Mouse (Mus musculus) lung, postnatal 0 days (tissue): ENCODE results near the gene Sipa1l3. TPM values are rescaled to one million over a fixed set of nuclear protein-coding genes. Genes with fewer than 3 reads are reported as not detected.
A peak's percentile ranks its signal among the peaks of the same experiment; 100 is the strongest.

ENCODE experiments used
- ATAC-seq: fragments of 200-750 bp; cut with Nextera tagmentation; 2 replicates; pipeline ENCODE4 v1.8.0; 2017; ENCODE audit warnings: moderate library complexity
- DNase-seq: peaks from one replicate; pipeline ENCODE4 v3.0.0-alpha.2; 2016; ENCODE audit warnings: low spot score
- H3K27ac ChIP-seq: fragments of 300-500 bp; sonication (generic); 2 replicates; pipeline ENCODE4 v1.5.1; 2014; ENCODE audit warnings: antibody characterized with exemption, mild to moderate bottlenecking, low read length, mixed read lengths
- H3K27me3 ChIP-seq: fragments of 300-500 bp; sonication (generic); replicated peaks from 2 replicates; pipeline ENCODE4 v1.6.1; 2014; ENCODE audit warnings: low read length, mixed read lengths; ENCODE audit not compliant: insufficient read depth
- H3K36me3 ChIP-seq: fragments of 300-500 bp; sonication (generic); 2 replicates; pipeline ENCODE4 v1.6.1; 2014; ENCODE audit warnings: low read length, mixed read lengths; ENCODE audit not compliant: insufficient read depth
- H3K4me1 ChIP-seq: fragments of 300-500 bp; sonication (generic); 2 replicates; pipeline ENCODE4 v1.6.1; 2014; ENCODE audit warnings: antibody characterized with exemption, low read depth, low read length, mixed read lengths; ENCODE audit not compliant: insufficient read depth
- H3K4me2 ChIP-seq: fragments of 300-500 bp; sonication (generic); replicated peaks from 2 replicates; pipeline ENCODE4 v1.6.1; 2014; ENCODE audit warnings: low read depth, mild to moderate bottlenecking, low read length, moderate library complexity, mixed read lengths
- H3K4me3 ChIP-seq: fragments of 300-500 bp; sonication (generic); 2 replicates; pipeline ENCODE4 v1.5.1; 2014; ENCODE audit warnings: low read depth, low read length
- H3K9ac ChIP-seq: fragments of 300-500 bp; sonication (generic); replicated peaks from 2 replicates; pipeline ENCODE4 v1.6.1; 2014; ENCODE audit warnings: low read depth, mild to moderate bottlenecking
- H3K9me3 ChIP-seq: fragments of 300-500 bp; sonication (generic); 2 replicates; pipeline ENCODE4 v1.6.1; 2016; ENCODE audit warnings: low read length, mixed read lengths
- CTCF ChIP-seq: IDR thresholded peaks from 2 replicates; pipeline ENCODE4 v1.5.1; 2016; ENCODE audit warnings: antibody characterized with exemption, mild to moderate bottlenecking
- EP300 ChIP-seq: IDR thresholded peaks from 2 replicates; pipeline ENCODE4 v1.6.1; 2016; ENCODE audit warnings: antibody characterized with exemption, mild to moderate bottlenecking, control low read depth
- WGBS: fragments of 180-500 bp; shearing (Covaris S2); extraction: QIAGEN DNeasy Blood & Tissue Kit; methylation state at CpG from one replicate; pipeline ENCODE4 v1.1.7; 2014; 5-methylcytosine and 5-hydroxymethylcytosine counted together
- polyA plus RNA-seq: library from polyadenylated mRNA; unstranded; fragments of >200 nt; fragmentation: Nextera tagmentation; extraction: Ambion mirVana; gene quantifications from 2 replicates; pipeline ENCODE4 v1.2.1, GENCODE M21; 2015

The Sipa1l3 gene
- polyA plus RNA-seq, 1 experiment from 2014 or later: 18.5 TPM

DNA sequence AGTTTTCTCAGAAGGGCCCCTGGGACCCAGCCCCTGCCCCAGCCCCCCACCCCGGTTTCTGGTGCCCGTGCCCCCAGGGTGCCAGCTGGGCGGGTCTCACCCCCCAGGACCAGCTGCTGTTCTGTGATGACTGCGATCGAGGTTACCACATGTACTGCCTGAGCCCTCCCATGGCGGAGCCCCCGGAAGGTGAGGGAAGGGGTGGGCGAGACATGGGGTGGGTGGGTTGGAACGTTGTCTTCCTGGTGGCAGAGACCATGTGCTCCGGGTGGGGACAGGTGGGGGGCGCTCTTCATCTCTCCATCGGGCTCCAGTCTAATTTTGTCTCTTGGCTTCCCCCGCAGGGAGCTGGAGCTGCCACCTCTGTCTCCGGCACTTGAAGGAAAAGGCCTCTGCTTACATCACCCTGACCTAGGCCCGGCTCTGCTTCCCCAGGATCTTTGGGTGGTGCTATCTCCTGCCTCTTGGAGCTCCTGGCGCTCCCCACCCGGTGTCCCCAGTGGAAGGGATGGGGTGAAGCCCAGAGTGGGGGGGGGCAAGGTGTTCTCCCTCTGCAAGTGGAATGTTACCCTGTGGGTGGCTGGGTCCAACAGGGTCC lies 202.2 kb downstream of the Sipa1l3 start:
- H3K4me2 ChIP-seq: no peak overlapping the region

GRCm38 (mm10) chr7:29314844-29315628 lies 203.4 kb downstream of the Sipa1l3 start:
- WGBS: 63% methylated on average over 12 of the region's 13 CpGs

More for the DNA sequence above, 202.2 kb downstream of the Sipa1l3 start:
- no peaks in the 10 kb centered on the region for H3K9me3 ChIP-seq
- H3K4me3 ChIP-seq: no peak overlapping the region
- no peaks in the 10 kb centered on the region for H3K36me3 ChIP-seq
- whole genome bisulfite sequencing: 53% methylated on average over 17 of the region's 17 CpGs
- no peak for TF ChIP-seq EP300
- no peak; the same call in 1 of the 2 replicates for TF ChIP-seq CTCF
- no peak for ATAC-seq
- no peak overlapping the region for H3K9ac ChIP-seq
- peak; percentile 21 for DNase-seq
- 0 out of 2 replicates have a peak overlapping the region, but pooled peaks have one; percentile 20 for H3K27ac ChIP-seq
- no peaks in the 10 kb centered on the region for H3K27me3 ChIP-seq
- H3K4me1 ChIP-seq: peaks cover 12% of the 10 kb centered on the region; the same call in 1 of the 2 replicates

GRCm38 (mm10) chr7:29313572-29314261 lies 204.7 kb downstream of the Sipa1l3 start:
- ATAC-seq (no peak), DNase-seq (no peak)
- Histone ChIP-seq H3K27ac (no peak overlapping the region), H3K36me3 (no peaks in the 10 kb centered on the region), H3K9ac (no peak overlapping the region), H3K4me1 (peaks cover 18% of the 10 kb centered on the region; the same call in 1 of the 2 replicates), H3K9me3 (no peaks in the 10 kb centered on the region), H3K4me2 (no peak overlapping the region), H3K4me3 (no peak overlapping the region), H3K27me3 (no peaks in the 10 kb centered on the region)
- no peak for TF ChIP-seq CTCF
- no peak for TF ChIP-seq EP300
- 57% methylated on average over 9 of the region's 9 CpGs for WGBS

More at GRCm38 (mm10) chr7:29314844-29315628, 203.4 kb downstream of the Sipa1l3 start:
- no peak overlapping the region for H3K9ac ChIP-seq
- ATAC-seq: peak; percentile 8
- H3K4me1 ChIP-seq: peaks cover 12% of the 10 kb centered on the region; the same call in 1 of the 2 replicates
- H3K27me3 ChIP-seq: no peaks in the 10 kb centered on the region
- no peaks in the 10 kb centered on the region for H3K36me3 ChIP-seq
- no peaks in the 10 kb centered on the region for H3K9me3 ChIP-seq
- no peak overlapping the region for H3K4me2 ChIP-seq
- TF ChIP-seq CTCF: no peak
- peak; percentile 36 for DNase-seq
- H3K4me3 ChIP-seq: no peak overlapping the region
- no peak overlapping the region for H3K27ac ChIP-seq

- H3K27me3 ChIP-seq: peaks cover 4% of the 10 kb centered on the region; the same call in 1 of the 2 replicates
- WGBS: 52% methylated on average over 9 of the region's 9 CpGs
Observed at GRCm38 (mm10) chr7:29313051-29313450, 205.4 kb downstream of the Sipa1l3 start.

DNA sequence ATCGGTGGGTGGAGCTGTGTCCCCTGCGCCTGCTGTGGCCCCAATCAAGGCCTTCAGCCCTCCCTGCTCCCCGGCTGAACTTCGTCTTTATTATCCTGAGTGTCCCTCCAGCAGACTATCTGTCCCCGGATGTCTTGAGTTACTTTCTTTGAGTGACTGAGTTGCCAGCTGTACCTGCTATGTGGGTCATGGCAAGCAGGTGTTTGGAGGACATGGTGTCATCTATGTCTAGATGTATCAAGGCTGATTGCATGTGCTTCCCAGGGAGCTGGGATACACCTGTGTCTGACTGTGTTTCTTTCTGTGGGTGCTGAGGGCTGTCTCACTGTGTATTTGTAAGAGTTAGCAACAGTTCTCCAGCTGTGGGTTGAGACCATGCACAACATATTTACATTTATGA lies 208.7 kb downstream of the Sipa1l3 start:
- no peak for ATAC-seq
- Histone ChIP-seq H3K27ac (no peak overlapping the region), H3K36me3 (no peaks in the 10 kb centered on the region), H3K4me1 (peaks cover 12% of the 10 kb centered on the region; the same call in 1 of the 2 replicates), H3K9ac (peak overlapping the region; percentile 32; the same call in 1 of the 2 replicates), H3K9me3 (no peaks in the 10 kb centered on the region), H3K4me3 (peak overlapping the region; percentile 32), H3K4me2 (peak overlapping the region; percentile 70), H3K27me3 (peaks cover 12% of the 10 kb centered on the region)
- no peak for TF ChIP-seq EP300
- TF ChIP-seq CTCF: no peak
- WGBS: 5% methylated on average over 5 of the region's 5 CpGs
- no peak for DNase-seq

More at GRCm38 (mm10) chr7:29313051-29313450, 205.4 kb downstream of the Sipa1l3 start:
- Histone ChIP-seq H3K36me3 (no peaks in the 10 kb centered on the region), H3K4me1 (peaks cover 13% of the 10 kb centered on the region; the same call in 1 of the 2 replicates), H3K4me2 (no peak overlapping the region), H3K9ac (no peak overlapping the region), H3K4me3 (no peak overlapping the region), H3K27ac (no peak overlapping the region), H3K9me3 (no peaks in the 10 kb centered on the region)
- TF ChIP-seq CTCF (no peak), EP300 (no peak)
- ATAC-seq: no peak
- no peak for DNase-seq

DNA sequence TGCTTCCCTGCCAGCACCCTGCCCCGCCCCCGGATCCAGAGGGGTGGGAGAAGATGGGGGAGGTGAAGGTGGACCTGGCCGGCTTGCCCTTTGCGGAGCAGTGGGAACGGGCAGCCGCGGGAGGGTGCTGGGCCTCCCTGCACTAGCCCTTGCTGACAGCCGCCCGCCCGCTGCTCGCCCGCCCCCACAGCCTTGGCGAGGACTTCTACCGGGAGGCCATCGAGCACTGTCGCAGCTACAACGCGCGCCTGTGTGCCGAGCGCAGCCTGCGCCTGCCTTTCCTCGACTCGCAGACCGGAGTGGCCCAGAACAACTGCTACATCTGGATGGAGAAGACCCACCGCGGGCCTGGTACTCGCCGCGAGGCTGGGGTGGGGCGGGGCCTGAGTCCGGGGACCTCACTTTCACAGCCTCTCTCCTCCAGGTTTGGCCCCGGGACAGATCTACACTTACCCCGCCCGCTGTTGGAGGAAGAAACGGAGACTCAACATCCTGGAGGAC lies 209.2 kb downstream of the Sipa1l3 start:
- 1% methylated on average over 36 of the region's 36 CpGs for WGBS
- no peaks in the 10 kb centered on the region for H3K9me3 ChIP-seq
- H3K4me2 ChIP-seq: peak overlapping the region; percentile 70
- TF ChIP-seq CTCF (no peak), EP300 (no peak)
- no peaks in the 10 kb centered on the region for H3K36me3 ChIP-seq
- ATAC-seq: peak; percentile 6; the same call in 1 of the 2 replicates
- H3K27ac ChIP-seq: no peak overlapping the region
- peaks cover 16% of the 10 kb centered on the region for H3K27me3 ChIP-seq
- H3K4me1 ChIP-seq: peaks cover 14% of the 10 kb centered on the region; the same call in 1 of the 2 replicates
- peak overlapping the region; percentile 32; the same call in 1 of the 2 replicates for H3K9ac ChIP-seq
- DNase-seq: no peak
- peak overlapping the region; percentile 32 for H3K4me3 ChIP-seq
